Mouse (Mus musculus) brain, embryonic 14.5 days (tissue): ENCODE measurements around the gene Mettl17. TPM values are rescaled to one million over a fixed set of nuclear protein-coding genes. Genes with fewer than 3 reads are reported as not detected.

ENCODE experiments used
- DNase-seq: peaks from one replicate; pipeline ENCODE4 v3.0.0-alpha.2; 2011; ENCODE audit warnings: low read depth
- CTCF ChIP-seq: fragments of 200-500 bp; IDR thresholded peaks from 2 replicates; pipeline ENCODE4 v1.5.1; 2012; ENCODE audit warnings: inconsistent platforms, mild to moderate bottlenecking, moderate library complexity, borderline replicate concordance; ENCODE audit not compliant: insufficient read depth, insufficient read length; ENCODE audit errors: extremely low read depth
- POLR2A ChIP-seq: fragments of 200-500 bp; IDR thresholded peaks from 2 replicates; pipeline ENCODE4 v1.6.1; 2012; ENCODE audit warnings: mild to moderate bottlenecking, inconsistent platforms, borderline replicate concordance; ENCODE audit not compliant: poor library complexity, insufficient read depth, insufficient read length, severe bottlenecking; ENCODE audit errors: extremely low read depth
- polyA plus RNA-seq: library from polyadenylated mRNA; depleted of rRNA; stranded (reverse); fragments of >200 nt; gene quantifications from 2 replicates; pipeline ENCODE4 v1.2.3, GENCODE M21; 2012; rRNA removed

The Mettl17 gene
- polyA plus RNA-seq, 1 experiment: 64.9 TPM

DNA sequence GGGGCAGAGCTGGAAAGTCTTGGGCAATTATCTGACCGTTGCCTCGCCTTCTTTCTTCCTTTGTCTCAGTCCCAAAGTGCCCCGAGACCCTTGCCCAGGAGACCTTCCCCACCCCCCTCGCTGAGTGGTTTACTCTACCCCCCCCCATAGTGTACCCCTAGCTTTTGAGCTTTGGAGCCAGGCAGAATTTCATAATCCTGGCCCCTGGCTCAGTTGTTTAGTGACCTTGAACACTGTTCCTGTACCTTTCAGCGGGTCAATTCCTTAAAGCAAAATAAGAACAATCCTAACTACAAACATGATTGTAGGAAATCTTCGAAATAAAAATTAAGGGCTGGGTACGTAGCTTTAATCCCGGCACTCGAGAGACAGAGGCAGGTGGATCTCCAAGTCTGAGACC is 56.9 kb downstream of the Mettl17 start:
- no peak for TF ChIP-seq CTCF
- TF ChIP-seq POLR2A: no peak
- DNase-seq: no peak

DNA sequence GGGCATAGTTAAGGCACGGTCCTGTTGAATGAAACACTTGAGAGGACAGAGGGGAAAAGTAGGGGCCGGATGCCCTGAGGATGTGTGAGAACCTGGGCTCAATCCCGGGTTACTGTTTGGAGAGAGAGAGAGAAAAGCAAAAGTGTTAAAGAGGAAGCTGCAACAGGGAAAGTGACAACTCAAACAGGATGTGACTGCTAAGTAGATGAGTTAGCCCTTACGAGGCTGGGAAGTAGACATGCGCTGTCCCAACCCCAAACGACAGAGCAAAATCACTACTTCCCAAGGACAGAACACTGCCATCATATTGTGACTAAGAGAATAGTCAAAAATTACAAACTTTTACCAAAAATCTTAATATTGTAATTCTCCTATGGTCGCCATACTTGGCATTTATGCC is 57.6 kb downstream of the Mettl17 start:
- DNase-seq: no peak
- TF ChIP-seq POLR2A: no peak
- TF ChIP-seq CTCF: no peak

Other genes starting within 250 kb of the Mettl17 start
- gene Gm4181, start 249.2 kb upstream of the Mettl17 start, polyA plus RNA-seq: not detected in 2 replicates
- not detected in 2 replicates for gene Gm17079, start 189.4 kb upstream of the Mettl17 start, polyA plus RNA-seq
- not detected in 2 replicates for gene Gm5800, start 167.7 kb upstream of the Mettl17 start, polyA plus RNA-seq
- gene Ang4, start 111.3 kb upstream of the Mettl17 start, polyA plus RNA-seq: not detected in 2 replicates
- gene AY358078, start 84.8 kb upstream of the Mettl17 start, polyA plus RNA-seq: not detected in 2 replicates
- gene Ear6, start 31.1 kb upstream of the Mettl17 start, polyA plus RNA-seq: 0.14 TPM in 1 of 2 replicates, not detected in the other
- 12.1 and 15.3 TPM in 2 replicates for gene Slc39a2, start 8.0 kb downstream of the Mettl17 start, polyA plus RNA-seq
- gene Ndrg2, start 29.3 kb downstream of the Mettl17 start, polyA plus RNA-seq: 80.5 and 115 TPM in 2 replicates
- not detected in 2 replicates for gene Tppp2, start 33.6 kb downstream of the Mettl17 start, polyA plus RNA-seq
- not detected in 2 replicates for gene Rnase13, start 37.9 kb downstream of the Mettl17 start, polyA plus RNA-seq
- gene Arhgef40, start 99.9 kb downstream of the Mettl17 start, polyA plus RNA-seq: 100 and 106 TPM in 2 replicates
- gene Tmem253, start 130.8 kb downstream of the Mettl17 start, polyA plus RNA-seq: 1.9 and 3.6 TPM in 2 replicates
- 177 and 242 TPM in 2 replicates for gene Zfp219, start 135.9 kb downstream of the Mettl17 start, polyA plus RNA-seq
- gene Olfr221, start 157.6 kb downstream of the Mettl17 start, polyA plus RNA-seq: not detected in 2 replicates
- gene Hnrnpc, start 219.2 kb downstream of the Mettl17 start, polyA plus RNA-seq: 405 and 455 TPM in 2 replicates
- 2.0 and 2.3 TPM in 2 replicates for gene Rpgrip1, start 225.9 kb downstream of the Mettl17 start, polyA plus RNA-seq